Mouse (Mus musculus): ENCODE results near the gene Gtf2h1. TPM values are rescaled to one million over a fixed set of nuclear protein-coding genes. Genes with fewer than 3 reads are reported as not detected.
"Not testable (repeated sequence)": the region's sequence is repeated elsewhere in the genome, so short reads cannot be mapped to it uniquely, and the experiment has no call there.

The Gtf2h1 gene
- polyA plus RNA-seq, 1 experiment from 2014 or later = 58.0 TPM

DNA sequence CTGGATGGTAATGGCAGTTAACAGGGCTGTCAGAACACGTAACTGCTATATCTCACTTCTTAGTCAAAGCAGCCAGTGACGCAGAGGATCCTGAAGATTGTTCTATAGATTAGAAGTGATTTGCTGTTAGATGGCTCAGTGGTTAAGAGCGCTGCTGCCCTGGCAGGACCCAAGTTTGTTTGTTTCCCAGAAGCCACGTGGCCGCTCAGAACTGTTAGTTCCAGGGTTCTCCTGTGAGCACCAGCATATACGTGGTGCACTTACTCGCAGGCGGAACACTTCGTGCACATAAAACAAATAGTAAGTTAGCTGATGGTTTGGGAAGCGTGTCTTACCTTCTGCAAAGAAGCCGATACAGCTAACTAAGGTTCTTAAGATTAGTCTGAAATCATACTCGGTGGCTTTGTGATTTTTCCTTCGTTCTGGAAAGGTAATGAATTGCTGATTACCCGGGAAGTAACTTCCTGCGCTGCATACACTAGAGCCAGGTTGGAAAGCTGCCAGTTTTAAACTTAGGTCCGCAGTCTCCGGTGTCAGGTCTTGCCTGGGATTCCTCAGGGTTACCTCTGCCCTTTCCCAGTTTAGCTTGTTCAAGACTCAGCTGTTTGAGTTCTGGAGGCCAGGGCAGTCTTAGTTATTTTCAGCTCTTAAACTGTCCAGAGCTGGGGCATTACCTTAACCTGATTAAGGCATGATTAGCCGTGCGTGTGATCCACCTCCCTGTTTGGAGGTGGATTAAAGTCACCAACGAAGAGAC, 31.3 kb downstream of the Gtf2h1 start:
- Histone ChIP-seq H3K4me3 (ENCODE audit: low read depth, low read length) (no peak overlapping the region), H3K36me3 (ENCODE audit: control insufficient read depth, insufficient read depth, low read length) (peaks cover 5% of the 10 kb centered on the region), H3K27ac (ENCODE audit: low read depth, low read length) (no peak overlapping the region), H3K4me1 (ENCODE audit: control insufficient read depth, insufficient read depth, low read length) (no peaks in the 10 kb centered on the region), H3K9me3 (ENCODE audit: control insufficient read depth, low read length) (no peaks in the 10 kb centered on the region), H3K4me2 (no peak overlapping the region), H3K27me3 (ENCODE audit: control insufficient read depth, insufficient read depth, low read length) (no peaks in the 10 kb centered on the region), H3K9ac (ENCODE audit: low read length) (no peak overlapping the region)
- DNase-seq (ENCODE audit: low spot score, missing footprints) = no peak
- no peak for ATAC-seq (ENCODE audit: low FRiP score)
- 82% methylated on average over 20 of the region's 20 CpGs for WGBS

DNA sequence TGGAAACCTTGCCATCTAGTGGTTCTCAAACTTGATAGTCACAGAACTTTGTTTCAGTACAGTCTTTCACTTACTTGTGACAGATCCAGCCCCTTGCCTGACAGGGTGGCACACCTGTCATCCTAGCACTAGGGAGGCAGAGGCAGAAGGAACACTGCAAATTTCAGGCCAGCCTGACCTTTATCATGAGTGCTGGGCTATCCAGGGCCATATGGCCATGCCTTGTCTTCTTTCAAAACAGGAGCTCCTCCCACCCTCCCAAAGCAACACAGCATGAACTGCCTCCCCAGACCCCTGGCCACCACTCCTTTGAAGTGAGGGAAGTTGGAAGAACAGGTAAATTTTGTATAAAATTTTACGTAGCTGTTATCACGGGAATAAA, 31.9 kb downstream of the Gtf2h1 start:
- no peak overlapping the region for H3K4me2 ChIP-seq
- no peaks in the 10 kb centered on the region for H3K9me3 ChIP-seq (ENCODE audit: control insufficient read depth, low read length)
- no peaks in the 10 kb centered on the region for H3K27me3 ChIP-seq (ENCODE audit: control insufficient read depth, insufficient read depth, low read length)
- H3K4me1 ChIP-seq (ENCODE audit: control insufficient read depth, insufficient read depth, low read length) = no peaks in the 10 kb centered on the region
- no peak overlapping the region for H3K27ac ChIP-seq (ENCODE audit: low read depth, low read length)
- DNase-seq (ENCODE audit: low spot score, missing footprints) = no peak
- H3K9ac ChIP-seq (ENCODE audit: low read length) = no peak overlapping the region
- no peak overlapping the region for H3K4me3 ChIP-seq (ENCODE audit: low read depth, low read length)
- ATAC-seq (ENCODE audit: low FRiP score) = no peak
- H3K36me3 ChIP-seq (ENCODE audit: control insufficient read depth, insufficient read depth, low read length) = peaks cover 3% of the 10 kb centered on the region
- 95% methylated on average over 2 of the region's 2 CpGs for WGBS

DNA sequence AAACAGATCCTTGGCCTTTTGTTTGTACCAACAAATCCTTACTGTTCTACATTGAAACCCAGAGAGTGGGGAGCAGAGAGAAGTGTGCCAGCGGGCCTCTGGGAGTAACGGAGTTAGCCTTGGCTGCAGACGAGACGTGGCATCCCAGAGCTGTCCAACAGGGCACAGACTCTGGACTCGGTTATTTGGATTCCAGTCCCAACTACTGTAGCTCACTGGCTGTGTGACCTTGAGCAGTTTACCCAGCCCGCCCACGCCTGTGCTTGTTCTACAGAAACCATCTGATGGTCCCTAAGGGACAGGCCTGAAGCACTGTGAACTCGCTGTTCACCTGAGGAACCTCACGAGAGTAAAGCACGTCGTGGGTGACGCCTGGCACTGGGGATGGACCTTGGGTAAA, 34.0 kb downstream of the Gtf2h1 start:
- DNase-seq (ENCODE audit: low spot score, missing footprints) = no peak
- H3K4me1 ChIP-seq (ENCODE audit: control insufficient read depth, insufficient read depth, low read length) = no peaks in the 10 kb centered on the region
- WGBS = 88% methylated on average over 12 of the region's 12 CpGs
- no peak overlapping the region for H3K4me3 ChIP-seq (ENCODE audit: low read depth, low read length)
- no peak overlapping the region for H3K4me2 ChIP-seq
- H3K9ac ChIP-seq (ENCODE audit: low read length) = no peak overlapping the region
- no peaks in the 10 kb centered on the region for H3K36me3 ChIP-seq (ENCODE audit: control insufficient read depth, insufficient read depth, low read length)
- no peak for ATAC-seq (ENCODE audit: low FRiP score)
- H3K27ac ChIP-seq (ENCODE audit: low read depth, low read length) = no peak overlapping the region
- H3K9me3 ChIP-seq (ENCODE audit: control insufficient read depth, low read length) = no peaks in the 10 kb centered on the region
- no peaks in the 10 kb centered on the region for H3K27me3 ChIP-seq (ENCODE audit: control insufficient read depth, insufficient read depth, low read length)

DNA sequence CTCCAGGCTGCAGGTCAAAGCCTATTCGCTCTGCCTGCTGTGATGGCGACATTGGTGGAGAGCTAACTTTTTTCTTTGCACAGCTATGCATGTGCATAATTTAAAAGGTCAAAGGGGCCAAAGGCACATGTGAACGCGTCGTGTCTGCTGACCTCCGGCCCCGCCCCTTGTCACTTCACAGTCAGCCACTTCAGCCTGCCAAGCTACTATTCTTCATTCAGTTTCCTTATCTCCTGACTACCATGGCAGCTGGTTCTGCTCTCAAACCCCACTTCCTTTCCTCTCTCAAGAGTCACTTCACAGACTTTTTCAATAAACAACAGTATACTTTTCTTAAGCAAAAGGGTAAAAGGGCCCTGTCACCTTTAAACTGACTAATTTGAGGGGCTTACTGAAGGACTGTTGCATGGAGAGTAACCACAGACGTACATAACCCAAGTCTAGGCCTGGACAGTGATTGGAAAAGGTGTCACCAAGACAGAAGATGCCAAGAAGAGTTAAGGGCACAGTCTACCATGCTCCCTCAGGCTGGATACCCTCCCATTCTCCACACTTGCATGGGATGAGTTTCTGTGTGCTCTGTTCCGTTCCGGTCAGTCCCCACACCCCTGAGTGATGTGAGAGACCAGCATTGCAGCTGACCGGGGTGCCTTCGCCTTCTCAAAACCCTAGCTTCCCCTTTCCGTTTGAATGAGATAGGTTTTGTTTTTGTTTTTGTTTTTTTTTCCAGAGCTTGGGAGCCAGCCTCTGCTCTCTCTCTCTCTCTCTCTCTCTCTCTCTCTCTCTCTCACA, 35.1 kb downstream of the Gtf2h1 start:
- WGBS = 61% methylated on average over 13 of the region's 13 CpGs
- ATAC-seq (ENCODE audit: low FRiP score) = no peak
- no peaks in the 10 kb centered on the region for H3K4me1 ChIP-seq (ENCODE audit: control insufficient read depth, insufficient read depth, low read length)
- no peaks in the 10 kb centered on the region for H3K36me3 ChIP-seq (ENCODE audit: control insufficient read depth, insufficient read depth, low read length)
- no peak overlapping the region for H3K27ac ChIP-seq (ENCODE audit: low read depth, low read length)
- no peaks in the 10 kb centered on the region for H3K9me3 ChIP-seq (ENCODE audit: control insufficient read depth, low read length)
- H3K4me3 ChIP-seq (ENCODE audit: low read depth, low read length) = no peak overlapping the region
- H3K4me2 ChIP-seq = no peak overlapping the region
- no peaks in the 10 kb centered on the region for H3K27me3 ChIP-seq (ENCODE audit: control insufficient read depth, insufficient read depth, low read length)
- H3K9ac ChIP-seq (ENCODE audit: low read length) = no peak overlapping the region
- no peak for DNase-seq (ENCODE audit: low spot score, missing footprints)

DNA sequence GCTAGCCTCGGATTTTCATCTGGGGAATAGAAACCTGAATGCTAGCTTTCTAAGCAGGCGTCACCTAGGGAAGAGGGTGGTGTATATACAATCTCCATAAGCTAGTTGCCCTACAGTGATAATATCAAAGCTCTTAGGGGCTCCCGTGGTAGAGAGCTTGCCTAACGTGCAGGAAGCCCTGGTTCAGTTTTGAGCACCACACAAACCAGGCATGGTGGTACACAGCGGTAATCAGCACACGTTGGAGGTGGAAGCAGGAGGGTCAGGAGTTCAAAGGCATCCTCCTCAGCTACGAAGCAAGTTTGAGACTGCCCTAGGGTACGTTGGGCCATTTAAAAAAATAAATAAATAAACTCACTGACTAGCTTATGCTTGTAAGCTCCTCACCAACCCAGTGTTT, 35.8 kb downstream of the Gtf2h1 start:
- ATAC-seq (ENCODE audit: low FRiP score) = no peak
- WGBS = 82% methylated on average over 8 of the region's 8 CpGs

DNA sequence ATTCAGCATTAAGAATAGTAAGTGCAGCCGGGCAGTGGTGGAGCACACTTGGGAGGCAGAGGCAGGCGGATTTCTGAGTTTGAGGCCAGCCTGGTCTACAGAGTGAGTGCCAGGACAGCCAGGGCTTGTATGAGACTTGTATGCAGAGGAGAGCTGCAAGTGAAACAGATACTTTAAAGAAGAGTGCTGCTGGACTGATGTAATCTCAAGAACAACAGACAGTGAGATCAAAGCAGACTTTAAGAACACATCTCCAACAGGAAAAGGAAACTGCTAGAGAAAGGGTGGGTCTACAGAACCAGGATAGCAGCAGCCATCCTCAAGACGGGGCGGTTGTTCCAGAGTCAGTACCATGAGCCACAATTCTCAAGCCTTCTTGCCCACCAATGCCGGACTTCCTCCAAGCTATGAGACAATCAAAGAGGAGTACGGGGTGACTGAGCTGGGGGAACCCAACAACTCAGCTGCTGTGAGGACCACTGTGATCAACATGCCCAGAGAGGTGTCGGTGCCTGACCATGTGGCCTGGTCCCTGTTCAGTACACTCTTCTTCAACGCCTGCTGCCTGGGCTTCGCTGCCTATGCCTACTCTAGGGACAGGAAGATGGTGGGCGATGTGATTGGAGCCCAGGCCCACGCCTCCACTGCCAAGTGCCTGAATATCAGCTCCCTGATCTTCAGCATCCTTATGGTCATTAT, 36.4 kb downstream of the Gtf2h1 start:
- not testable (repeated sequence) for H3K4me3 ChIP-seq (ENCODE audit: low read depth, low read length); H3K36me3 ChIP-seq (ENCODE audit: control insufficient read depth, insufficient read depth, low read length); H3K27ac ChIP-seq (ENCODE audit: low read depth, low read length); H3K4me1 ChIP-seq (ENCODE audit: control insufficient read depth, insufficient read depth, low read length); H3K27me3 ChIP-seq (ENCODE audit: control insufficient read depth, insufficient read depth, low read length); DNase-seq (ENCODE audit: low spot score, missing footprints); ATAC-seq (ENCODE audit: low FRiP score); H3K9me3 ChIP-seq (ENCODE audit: control insufficient read depth, low read length); H3K9ac ChIP-seq (ENCODE audit: low read length); H3K4me2 ChIP-seq
- 89% methylated on average over 11 of the region's 11 CpGs for WGBS

More for the DNA sequence above, 35.8 kb downstream of the Gtf2h1 start:
- Histone ChIP-seq H3K36me3 (ENCODE audit: control insufficient read depth, insufficient read depth, low read length) (no peaks in the 10 kb centered on the region), H3K9me3 (ENCODE audit: control insufficient read depth, low read length) (no peaks in the 10 kb centered on the region), H3K27me3 (ENCODE audit: control insufficient read depth, insufficient read depth, low read length) (no peaks in the 10 kb centered on the region), H3K9ac (ENCODE audit: low read length) (no peak overlapping the region), H3K27ac (ENCODE audit: low read depth, low read length) (no peak overlapping the region), H3K4me2 (no peak overlapping the region), H3K4me1 (ENCODE audit: control insufficient read depth, insufficient read depth, low read length) (no peaks in the 10 kb centered on the region), H3K4me3 (ENCODE audit: low read depth, low read length) (no peak overlapping the region)
- DNase-seq (ENCODE audit: low spot score, missing footprints) = no peak

DNA sequence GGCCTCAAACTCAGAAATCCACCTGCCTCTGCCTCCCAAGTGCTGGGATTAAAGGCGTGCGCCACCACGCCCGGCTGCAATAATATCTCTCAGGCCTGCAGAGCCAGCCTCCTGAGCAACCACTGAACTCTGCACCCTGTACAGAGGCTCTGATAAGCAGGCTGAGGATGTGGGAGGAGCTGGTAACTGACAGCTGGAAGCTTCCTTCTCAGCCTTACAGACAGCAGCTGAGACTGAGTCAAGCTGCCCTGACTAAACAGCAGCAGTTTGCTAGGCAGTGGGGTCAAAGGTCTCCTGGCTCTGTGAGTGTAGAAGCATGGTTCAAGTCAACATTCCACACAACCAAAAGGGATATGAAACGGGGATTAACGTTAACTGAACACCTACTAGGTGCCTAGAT, 37.4 kb downstream of the Gtf2h1 start:
- Histone ChIP-seq H3K27ac (ENCODE audit: low read depth, low read length) (no peak overlapping the region), H3K27me3 (ENCODE audit: control insufficient read depth, insufficient read depth, low read length) (no peaks in the 10 kb centered on the region), H3K9ac (ENCODE audit: low read length) (no peak overlapping the region), H3K36me3 (ENCODE audit: control insufficient read depth, insufficient read depth, low read length) (no peaks in the 10 kb centered on the region), H3K4me3 (ENCODE audit: low read depth, low read length) (no peak overlapping the region), H3K4me2 (no peak overlapping the region), H3K9me3 (ENCODE audit: control insufficient read depth, low read length) (no peaks in the 10 kb centered on the region), H3K4me1 (ENCODE audit: control insufficient read depth, insufficient read depth, low read length) (peaks cover 4% of the 10 kb centered on the region)
- WGBS = 68% methylated on average over 6 of the region's 6 CpGs
- DNase-seq (ENCODE audit: low spot score, missing footprints) = no peak
- ATAC-seq (ENCODE audit: low FRiP score) = no peak

DNA sequence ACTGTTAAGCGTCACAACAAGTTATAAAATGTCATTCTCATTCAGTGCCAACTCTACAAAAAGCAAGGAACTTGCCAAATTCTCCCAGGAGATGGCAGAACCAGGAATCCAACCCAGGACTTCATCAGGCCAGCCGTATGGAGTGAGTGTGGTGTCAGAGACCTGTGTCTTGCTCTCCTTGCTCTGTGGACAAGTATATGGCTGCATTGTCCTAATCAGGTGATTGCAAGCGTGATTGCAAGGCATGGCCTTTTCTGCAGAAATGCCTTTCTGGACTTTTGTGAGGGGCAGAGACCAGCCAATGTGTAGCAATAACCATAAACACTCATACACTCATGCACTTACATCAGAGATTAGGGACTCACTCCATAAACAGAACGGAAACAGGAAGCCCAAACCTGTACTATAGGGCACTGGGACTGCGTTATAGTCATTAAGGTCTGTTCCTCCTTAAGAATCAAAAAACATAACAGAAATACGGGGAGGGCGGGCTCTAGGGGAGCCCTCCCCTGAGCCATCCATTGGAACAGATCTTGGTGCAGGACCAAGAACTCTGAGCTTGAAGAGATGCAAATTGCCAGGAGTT, 37.9 kb downstream of the Gtf2h1 start:
- no peak for ATAC-seq (ENCODE audit: low FRiP score)
- no peak overlapping the region for H3K27ac ChIP-seq (ENCODE audit: low read depth, low read length)
- no peaks in the 10 kb centered on the region for H3K36me3 ChIP-seq (ENCODE audit: control insufficient read depth, insufficient read depth, low read length)
- no peaks in the 10 kb centered on the region for H3K9me3 ChIP-seq (ENCODE audit: control insufficient read depth, low read length)
- 92% methylated on average over 7 of the region's 7 CpGs for WGBS
- peaks cover 7% of the 10 kb centered on the region for H3K4me1 ChIP-seq (ENCODE audit: control insufficient read depth, insufficient read depth, low read length)
- no peak overlapping the region for H3K4me3 ChIP-seq (ENCODE audit: low read depth, low read length)
- no peaks in the 10 kb centered on the region for H3K27me3 ChIP-seq (ENCODE audit: control insufficient read depth, insufficient read depth, low read length)
- H3K9ac ChIP-seq (ENCODE audit: low read length) = no peak overlapping the region
- no peak for DNase-seq (ENCODE audit: low spot score, missing footprints)
- H3K4me2 ChIP-seq = no peak overlapping the region

Measured in midbrain, embryonic 11.5 days (tissue).